Mouse (Mus musculus) limb, embryonic 15.5 days (tissue): ENCODE measurements around the gene Cdcp2. TPM values are rescaled to one million over a fixed set of nuclear protein-coding genes. Genes with fewer than 3 reads are reported as not detected.

ENCODE experiments used
- ATAC-seq: fragments of 200-750 bp; cut with Nextera tagmentation; 2 replicates; pipeline ENCODE4 v1.8.0; 2017; ENCODE audit warnings: low read depth, moderate TSS enrichment; ENCODE audit not compliant: insufficient number of reproducible peaks, low FRiP score, low TSS enrichment
- H3K27ac ChIP-seq: fragments of 300-500 bp; sonication (generic); 2 replicates; pipeline ENCODE4 v1.5.1; 2015; ENCODE audit warnings: moderate library complexity, mild to moderate bottlenecking, inconsistent platforms
- H3K27me3 ChIP-seq: fragments of 300-500 bp; sonication (generic); 2 replicates; pipeline ENCODE4 v1.6.1; 2015; ENCODE audit warnings: inconsistent platforms
- H3K36me3 ChIP-seq: fragments of 300-500 bp; sonication (generic); 2 replicates; pipeline ENCODE4 v1.6.1; 2015; ENCODE audit warnings: inconsistent platforms
- H3K4me1 ChIP-seq: fragments of 300-500 bp; sonication (generic); 2 replicates; pipeline ENCODE4 v1.6.1; 2015; ENCODE audit warnings: inconsistent platforms
- H3K4me2 ChIP-seq: fragments of 300-500 bp; sonication (generic); 2 replicates; pipeline ENCODE4 v1.6.1; 2015; ENCODE audit warnings: mild to moderate bottlenecking, inconsistent platforms
- H3K4me3 ChIP-seq: fragments of 300-500 bp; sonication (generic); 2 replicates; pipeline ENCODE4 v1.5.1; 2015; ENCODE audit warnings: mild to moderate bottlenecking, inconsistent platforms
- H3K9ac ChIP-seq: fragments of 300-500 bp; sonication (generic); 2 replicates; pipeline ENCODE4 v1.6.1; 2015; ENCODE audit warnings: inconsistent platforms
- H3K9me3 ChIP-seq: fragments of 300-500 bp; sonication (generic); 2 replicates; pipeline ENCODE4 v1.6.1; 2016; ENCODE audit warnings: inconsistent platforms
- WGBS: fragments of 180-500 bp; shearing (Covaris S2); methylation state at CpG from one replicate; pipeline ENCODE4 v1.1.7; 2015; 5-methylcytosine and 5-hydroxymethylcytosine counted together
- polyA plus RNA-seq: library from polyadenylated mRNA; unstranded; fragments of >200 nt; fragmentation: Nextera tagmentation; extraction: Ambion mirVana; gene quantifications from 2 replicates; pipeline ENCODE4 v1.2.1, GENCODE M21; 2015

The Cdcp2 gene
- polyA plus RNA-seq, 1 experiment from 2014 or later, result not detected

DNA sequence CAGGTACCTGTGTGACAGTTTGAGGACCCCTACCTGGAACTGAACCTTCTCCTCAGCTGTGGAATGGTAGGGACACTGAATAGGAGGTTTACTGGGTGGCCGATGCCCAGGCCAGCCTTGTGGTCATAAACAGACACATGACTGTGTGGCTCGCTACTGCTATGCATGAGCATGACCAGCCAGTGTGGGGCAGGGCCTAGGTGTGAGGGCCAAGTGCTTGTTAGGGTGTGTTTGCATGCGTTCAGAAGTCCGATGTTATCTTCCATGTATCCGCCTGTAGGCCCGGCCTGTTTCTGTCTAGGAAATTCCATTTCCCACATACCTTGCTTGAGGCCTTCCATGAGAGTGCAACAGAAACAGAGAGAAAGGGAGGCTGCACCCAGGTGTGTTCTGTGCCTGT is 24.0 kb downstream of the Cdcp2 start:
- H3K4me3 ChIP-seq, result no peak overlapping the region
- 80% methylated on average over 6 of the region's 6 CpGs for WGBS
- no peak overlapping the region for H3K4me2 ChIP-seq
- no peaks in the 10 kb centered on the region for H3K36me3 ChIP-seq
- no peak overlapping the region for H3K27ac ChIP-seq
- H3K27me3 ChIP-seq, result no peaks in the 10 kb centered on the region
- peaks cover 23% of the 10 kb centered on the region for H3K4me1 ChIP-seq
- H3K9me3 ChIP-seq, result no peaks in the 10 kb centered on the region
- no peak for ATAC-seq
- H3K9ac ChIP-seq, result no peak overlapping the region

GRCm38 (mm10) chr4:107121165-107121943 is 24.7 kb downstream of the Cdcp2 start:
- WGBS, result 42% methylated on average over 12 of the region's 12 CpGs
- H3K9me3 ChIP-seq, result no peaks in the 10 kb centered on the region
- ATAC-seq, result no peak
- H3K36me3 ChIP-seq, result no peaks in the 10 kb centered on the region
- H3K4me3 ChIP-seq, result no peak overlapping the region
- H3K9ac ChIP-seq, result no peak overlapping the region
- H3K27ac ChIP-seq, result no peak overlapping the region
- peaks cover 23% of the 10 kb centered on the region for H3K4me1 ChIP-seq
- no peaks in the 10 kb centered on the region for H3K27me3 ChIP-seq
- no peak overlapping the region for H3K4me2 ChIP-seq

DNA sequence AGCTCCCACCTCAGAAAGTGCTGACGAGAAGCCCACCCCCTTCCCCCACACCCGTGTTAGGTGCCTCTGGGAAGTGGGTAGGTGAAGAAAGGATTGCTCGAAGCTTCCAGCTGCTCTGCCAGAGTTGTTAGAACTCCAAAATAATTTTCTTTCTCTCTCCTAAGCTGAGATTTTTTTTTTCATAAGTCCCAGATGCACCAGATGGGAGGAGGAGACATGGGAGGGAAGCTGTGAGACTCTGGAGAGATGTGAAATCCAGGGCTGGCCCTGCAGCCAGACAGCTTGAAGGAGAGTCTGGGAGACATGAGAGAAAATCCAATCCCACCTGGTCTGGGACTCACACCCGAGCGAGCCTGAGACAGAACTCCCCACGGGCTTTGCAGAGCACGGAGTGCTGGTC is 27.7 kb downstream of the Cdcp2 start:
- Histone ChIP-seq H3K9me3 (no peaks in the 10 kb centered on the region), H3K4me2 (no peak overlapping the region), H3K4me3 (no peak overlapping the region), H3K27ac (no peak overlapping the region; the same call in 1 of the 2 replicates), H3K27me3 (no peaks in the 10 kb centered on the region), H3K9ac (no peak overlapping the region), H3K4me1 (peaks cover 21% of the 10 kb centered on the region), H3K36me3 (no peaks in the 10 kb centered on the region)
- no peak for ATAC-seq
- 34% methylated on average over 7 of the region's 7 CpGs for WGBS

- Histone ChIP-seq H3K4me1 (peaks cover 21% of the 10 kb centered on the region), H3K9me3 (no peaks in the 10 kb centered on the region), H3K27ac (no peak overlapping the region), H3K4me2 (no peak overlapping the region), H3K9ac (no peak overlapping the region), H3K4me3 (no peak overlapping the region), H3K36me3 (no peaks in the 10 kb centered on the region), H3K27me3 (no peaks in the 10 kb centered on the region)
- no peak for ATAC-seq
- WGBS, result 54% methylated on average over 5 of the region's 5 CpGs
These were observed 28.4 kb downstream of the Cdcp2 start for GRCm38 (mm10) chr4:107125101-107125500.

DNA sequence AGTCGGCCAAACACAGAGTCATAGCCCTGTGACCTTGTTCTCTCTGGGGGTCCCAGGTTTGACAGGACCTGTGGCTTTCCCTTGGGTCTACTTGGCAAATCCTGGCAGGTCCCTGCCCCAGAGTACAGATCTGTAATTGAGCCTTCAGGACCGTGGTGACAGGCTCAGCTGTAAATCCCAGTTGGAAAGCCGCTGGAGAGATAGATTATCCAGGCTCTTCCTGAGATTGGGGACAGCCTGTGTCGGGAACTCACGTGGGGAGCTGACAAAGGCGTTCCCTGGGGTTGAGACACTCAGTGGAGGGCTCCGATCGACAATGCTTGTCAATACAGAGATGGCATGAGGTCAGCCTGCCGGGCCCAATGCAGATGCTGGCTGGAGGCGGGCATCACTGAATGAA is 29.7 kb downstream of the Cdcp2 start:
- no peak overlapping the region for H3K4me3 ChIP-seq
- H3K9me3 ChIP-seq, result no peaks in the 10 kb centered on the region
- H3K27me3 ChIP-seq, result no peaks in the 10 kb centered on the region
- H3K9ac ChIP-seq, result no peak overlapping the region
- H3K4me1 ChIP-seq, result peaks cover 17% of the 10 kb centered on the region
- H3K4me2 ChIP-seq, result no peak overlapping the region
- WGBS, result 58% methylated on average over 10 of the region's 10 CpGs
- no peaks in the 10 kb centered on the region for H3K36me3 ChIP-seq
- no peak overlapping the region for H3K27ac ChIP-seq
- no peak for ATAC-seq

GRCm38 (mm10) chr4:107126891-107127524 is 30.3 kb downstream of the Cdcp2 start:
- Histone ChIP-seq H3K9me3 (no peaks in the 10 kb centered on the region), H3K4me3 (no peak overlapping the region), H3K4me2 (no peak overlapping the region), H3K4me1 (peaks cover 13% of the 10 kb centered on the region), H3K27me3 (no peaks in the 10 kb centered on the region), H3K27ac (no peak overlapping the region), H3K9ac (no peak overlapping the region), H3K36me3 (no peaks in the 10 kb centered on the region)
- 35% methylated on average over 13 of the region's 13 CpGs for WGBS
- ATAC-seq, result no peak

- Histone ChIP-seq H3K9ac (no peak overlapping the region), H3K9me3 (no peaks in the 10 kb centered on the region), H3K4me3 (no peak overlapping the region), H3K27me3 (no peaks in the 10 kb centered on the region), H3K4me1 (peaks cover 13% of the 10 kb centered on the region), H3K36me3 (no peaks in the 10 kb centered on the region), H3K27ac (no peak overlapping the region), H3K4me2 (no peak overlapping the region)
- 36% methylated on average over 13 of the region's 13 CpGs for WGBS
- ATAC-seq, result no peak
These were observed 31.4 kb downstream of the Cdcp2 start for GRCm38 (mm10) chr4:107127901-107128669.

DNA sequence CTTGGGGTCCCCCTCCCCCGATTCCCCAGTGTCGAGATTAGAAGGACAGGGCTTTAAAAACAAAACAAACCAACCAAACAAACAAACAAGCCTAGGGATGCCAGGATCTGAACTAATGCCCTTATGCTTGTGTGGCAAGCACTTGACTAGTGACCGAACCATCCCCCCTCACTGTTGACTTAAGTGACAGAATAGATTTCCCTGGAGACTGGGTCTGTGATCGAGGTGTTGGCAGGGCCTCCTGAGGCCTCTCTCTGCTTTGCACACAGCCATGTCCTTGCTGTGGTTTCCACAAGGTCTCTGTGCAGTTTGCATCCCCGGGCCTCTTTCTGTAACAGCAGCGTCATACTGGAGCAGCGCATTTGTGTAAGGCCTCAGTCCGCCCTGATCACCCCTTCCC is 32.7 kb downstream of the Cdcp2 start:
- H3K4me2 ChIP-seq, result no peak overlapping the region
- H3K27ac ChIP-seq, result no peak overlapping the region
- H3K27me3 ChIP-seq, result no peaks in the 10 kb centered on the region
- H3K4me3 ChIP-seq, result no peak overlapping the region
- no peaks in the 10 kb centered on the region for H3K9me3 ChIP-seq
- peaks cover 9% of the 10 kb centered on the region for H3K4me1 ChIP-seq
- WGBS, result 80% methylated on average over 8 of the region's 8 CpGs
- no peaks in the 10 kb centered on the region for H3K36me3 ChIP-seq
- ATAC-seq, result no peak
- no peak overlapping the region for H3K9ac ChIP-seq

DNA sequence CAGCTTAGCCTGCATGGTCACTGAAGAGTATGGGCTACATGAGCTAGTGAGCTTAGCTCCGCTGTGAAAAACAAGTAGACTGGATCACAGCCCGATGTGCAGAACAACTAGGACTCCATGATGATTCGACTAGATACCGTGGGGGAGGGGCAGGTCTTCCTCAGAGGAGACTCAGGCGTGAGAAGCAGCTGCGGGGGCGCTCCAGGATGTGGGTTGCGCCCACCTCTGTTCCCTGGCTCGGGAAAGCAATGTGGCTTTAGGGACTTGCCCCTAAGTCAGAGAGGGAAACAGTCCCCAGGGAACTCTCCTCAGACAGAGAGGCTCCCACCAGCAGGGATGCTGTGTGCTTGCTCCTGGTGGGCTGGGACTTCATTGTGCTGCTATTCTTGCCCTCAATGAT is 33.8 kb downstream of the Cdcp2 start:
- no peak for ATAC-seq
- no peaks in the 10 kb centered on the region for H3K36me3 ChIP-seq
- 28% methylated on average over 9 of the region's 9 CpGs for WGBS
- H3K4me2 ChIP-seq, result no peak overlapping the region
- no peak overlapping the region for H3K9ac ChIP-seq
- H3K9me3 ChIP-seq, result no peaks in the 10 kb centered on the region
- H3K27me3 ChIP-seq, result no peaks in the 10 kb centered on the region
- no peak overlapping the region for H3K27ac ChIP-seq
- H3K4me1 ChIP-seq, result peaks cover 4% of the 10 kb centered on the region
- no peak overlapping the region for H3K4me3 ChIP-seq

DNA sequence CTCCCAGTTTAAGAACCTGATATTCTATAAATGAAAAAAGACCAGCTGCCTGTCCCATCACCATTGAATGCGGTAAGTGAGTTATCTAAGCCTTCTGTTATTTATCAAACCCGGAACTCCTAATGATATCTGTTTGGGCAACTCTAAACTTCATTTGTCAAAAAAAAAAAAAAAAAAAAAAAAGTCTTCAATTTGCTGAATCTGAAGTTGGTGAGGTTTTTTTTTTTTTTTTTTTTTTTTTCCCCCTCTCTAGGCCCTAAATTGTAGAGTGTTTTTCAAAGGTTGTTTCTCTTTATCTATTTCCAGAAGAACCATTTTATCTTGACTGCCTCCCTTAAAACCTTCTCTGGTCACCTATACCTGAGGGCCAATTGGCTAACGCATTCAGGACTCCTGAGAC is 38.2 kb downstream of the Cdcp2 start:
- no peak for ATAC-seq
- H3K9me3 ChIP-seq, result no peaks in the 10 kb centered on the region
- WGBS, result 80% methylated on average over 3 of the region's 3 CpGs
- H3K9ac ChIP-seq, result no peak overlapping the region
- no peak overlapping the region for H3K27ac ChIP-seq
- peaks cover 10% of the 10 kb centered on the region for H3K4me1 ChIP-seq
- peaks cover 8% of the 10 kb centered on the region for H3K36me3 ChIP-seq
- H3K4me3 ChIP-seq, result no peak overlapping the region
- H3K27me3 ChIP-seq, result no peaks in the 10 kb centered on the region
- H3K4me2 ChIP-seq, result no peak overlapping the region

GRCm38 (mm10) chr4:107135663-107136062 is 39.0 kb downstream of the Cdcp2 start:
- Histone ChIP-seq H3K27ac (no peak overlapping the region), H3K4me3 (no peak overlapping the region), H3K36me3 (peaks cover 8% of the 10 kb centered on the region), H3K9me3 (no peaks in the 10 kb centered on the region), H3K27me3 (no peaks in the 10 kb centered on the region), H3K4me2 (no peak overlapping the region), H3K9ac (no peak overlapping the region), H3K4me1 (peaks cover 14% of the 10 kb centered on the region)
- ATAC-seq, result no peak
- WGBS, result 54% methylated on average over 5 of the region's 5 CpGs

DNA sequence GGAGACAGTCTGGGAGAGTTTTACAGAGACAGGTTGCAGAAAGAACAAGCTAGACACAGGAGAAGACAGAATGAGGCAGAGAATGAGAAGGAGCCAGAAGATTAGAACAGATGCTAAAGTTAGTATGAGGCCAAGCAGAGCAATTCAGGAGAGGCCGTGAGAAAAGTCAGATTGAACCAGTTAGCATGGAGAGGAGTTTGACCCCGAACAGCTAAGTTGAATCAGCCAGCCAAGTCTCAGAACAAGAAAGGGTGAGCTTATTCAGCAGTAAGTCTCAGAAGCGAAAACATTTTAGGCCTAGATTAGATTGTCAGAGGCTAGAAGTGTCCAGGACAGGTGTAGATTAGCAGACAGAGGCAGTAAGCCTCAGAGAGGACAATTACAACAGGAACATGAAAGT is 39.8 kb downstream of the Cdcp2 start:
- 49% methylated on average over 3 of the region's 3 CpGs for WGBS
- no peak overlapping the region for H3K4me2 ChIP-seq
- H3K27me3 ChIP-seq, result no peaks in the 10 kb centered on the region
- no peak overlapping the region for H3K9ac ChIP-seq
- H3K4me3 ChIP-seq, result no peak overlapping the region
- peaks cover 14% of the 10 kb centered on the region for H3K4me1 ChIP-seq
- no peak overlapping the region for H3K27ac ChIP-seq
- H3K9me3 ChIP-seq, result no peaks in the 10 kb centered on the region
- peaks cover 8% of the 10 kb centered on the region for H3K36me3 ChIP-seq
- no peak for ATAC-seq
